Mouse (Mus musculus) spleen, adult 2 months (tissue): ENCODE results near the gene Nrp1.

Experiments used
- CTCF ChIP-seq: fragments of 200-500 bp; IDR thresholded peaks from 2 replicates; pipeline ENCODE4 v1.5.1; 2011; ENCODE audit warnings: mild to moderate bottlenecking, inconsistent platforms; ENCODE audit not compliant: insufficient read depth, insufficient read length, insufficient replicate concordance; ENCODE audit errors: extremely low read depth
- POLR2A ChIP-seq: fragments of 200-500 bp; IDR thresholded peaks from 2 replicates; pipeline ENCODE4 v1.6.1; 2011; ENCODE audit warnings: low read depth, low read length, inconsistent platforms

DNA sequence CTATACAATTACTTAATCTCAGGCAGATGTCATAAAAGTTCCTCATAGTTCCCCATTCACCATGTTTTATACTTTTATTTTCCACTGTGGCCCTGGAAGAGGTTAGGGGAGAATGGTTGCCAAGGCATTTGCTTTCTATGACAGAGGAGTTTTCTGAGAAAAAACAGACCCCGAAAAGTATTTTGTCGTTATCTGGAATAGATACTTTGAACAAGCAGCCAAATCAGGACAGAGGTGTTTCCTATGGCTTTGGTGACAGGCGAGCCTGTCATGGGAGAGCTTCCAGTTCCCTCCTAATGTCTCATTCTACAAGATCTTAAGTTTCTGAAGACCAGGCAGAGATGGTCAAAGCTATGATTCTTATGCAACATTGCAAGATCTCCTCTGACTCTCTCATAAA lies 13.4 kb downstream of the Nrp1 start:
- TF ChIP-seq POLR2A: no peak
- no peak for TF ChIP-seq CTCF
